Mouse (Mus musculus): ENCODE results near the gene Qtrt2.

Gene Qtrt2

GRCm38 (mm10) chr16:43926341-43926859, at the start of gene Qtrt2:
Qtrt2 (minus strand) TSS chr16:43926809.
- DNase-seq = no peak

DNA sequence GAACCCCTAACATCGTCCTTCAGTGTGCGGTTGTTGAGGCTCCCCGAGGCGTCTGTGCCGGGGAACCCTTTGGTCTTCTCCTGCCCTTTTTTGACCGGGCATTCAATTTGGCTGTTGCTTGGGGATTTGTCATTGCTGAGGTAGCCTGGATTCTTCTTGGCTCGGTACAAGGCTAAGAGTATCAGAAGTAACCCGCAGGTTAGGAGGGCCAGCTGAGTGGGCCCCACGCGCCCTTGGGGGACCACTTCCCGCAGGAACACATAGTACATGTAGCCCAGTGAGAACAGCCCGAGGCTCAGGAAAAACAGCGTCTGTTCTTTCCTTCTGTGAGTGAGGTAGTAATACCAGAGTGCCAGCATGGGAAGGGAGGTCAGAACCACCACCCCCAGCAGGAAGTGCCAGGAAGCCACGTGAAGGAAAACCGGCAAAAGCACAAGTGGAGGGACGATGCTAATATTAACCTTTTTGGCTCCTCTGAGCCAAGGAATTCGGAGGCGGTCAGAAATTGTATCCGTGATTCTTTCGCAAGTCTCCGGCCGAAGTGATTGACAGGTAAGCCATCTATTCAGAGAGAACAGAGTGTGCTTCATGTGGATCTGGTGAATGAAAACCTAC, 47.1 kb upstream of the Qtrt2 start:
- DNase-seq = no peak

DNA sequence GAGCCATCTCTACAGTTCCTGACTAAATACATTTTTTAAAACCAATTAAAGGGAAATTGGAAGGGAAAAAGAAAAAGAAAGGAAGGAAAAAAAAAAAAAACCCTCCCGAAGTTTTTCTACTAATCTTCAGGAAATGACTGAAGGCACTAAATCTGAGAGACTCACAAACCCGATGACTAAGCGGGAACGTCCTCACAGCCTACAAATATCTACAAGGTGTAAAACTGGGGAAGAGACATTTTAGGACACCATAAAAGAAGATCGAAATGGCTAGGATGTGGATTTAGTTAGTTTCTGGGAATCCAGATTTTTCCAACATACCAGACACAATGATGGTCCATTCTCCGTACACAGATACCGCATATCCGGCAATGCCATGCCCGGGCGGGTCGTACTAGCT, 46.5 kb upstream of the Qtrt2 start:
- no peak for DNase-seq

DNA sequence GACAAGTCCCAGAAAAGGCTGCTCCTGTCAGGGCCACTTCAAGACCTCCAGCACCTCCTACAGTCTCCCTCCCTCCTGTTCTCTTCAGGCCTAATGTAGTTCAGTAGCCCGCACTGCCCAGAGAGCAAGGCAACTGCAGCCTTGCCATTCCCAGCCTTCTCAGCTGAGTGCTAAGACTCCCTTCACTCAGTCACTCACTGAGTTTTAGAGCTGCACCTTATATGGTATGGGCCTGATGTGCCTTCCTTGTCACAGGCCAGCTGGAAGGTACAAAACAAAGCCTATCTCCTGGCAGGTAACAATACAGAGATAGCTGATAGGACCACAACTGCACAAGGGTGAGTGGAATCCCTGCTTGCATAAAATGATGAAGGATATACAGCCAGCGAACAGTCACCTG, 45.8 kb upstream of the Qtrt2 start:
- no peak for DNase-seq

- DNase-seq = no peak
Observed at GRCm38 (mm10) chr16:43971741-43972140, 45.1 kb upstream of the Qtrt2 start.

DNA sequence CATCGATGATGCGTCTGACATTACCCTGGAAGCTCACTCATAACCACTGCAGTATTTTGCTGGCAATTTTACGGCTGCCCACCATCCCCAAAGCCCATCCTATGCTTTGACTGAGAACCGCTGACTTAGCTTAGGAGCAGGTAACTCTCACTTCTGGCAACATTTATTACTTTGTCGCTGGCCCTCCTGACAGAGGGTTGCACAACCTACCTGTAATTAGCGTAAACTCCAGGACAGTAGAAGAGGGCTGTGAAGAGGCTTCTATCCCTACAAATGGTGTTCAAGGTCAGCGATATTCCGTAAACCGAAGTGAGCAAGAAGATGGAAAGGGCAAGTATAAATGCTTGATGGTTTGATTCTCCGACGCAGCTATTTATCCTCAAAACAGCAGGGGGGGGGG, 44.6 kb upstream of the Qtrt2 start:
- DNase-seq = no peak

GRCm38 (mm10) chr16:43970426-43970825, 43.8 kb upstream of the Qtrt2 start:
- no peak for DNase-seq

- DNase-seq = peak; percentile 35
Observed at GRCm38 (mm10) chr16:43965781-43966389, 39.3 kb upstream of the Qtrt2 start.

- no peak for DNase-seq
Observed at GRCm38 (mm10) chr16:43963780-43964179, 37.2 kb upstream of the Qtrt2 start.

GRCm38 (mm10) chr16:43963291-43963690, 36.7 kb upstream of the Qtrt2 start:
- DNase-seq = no peak

DNA sequence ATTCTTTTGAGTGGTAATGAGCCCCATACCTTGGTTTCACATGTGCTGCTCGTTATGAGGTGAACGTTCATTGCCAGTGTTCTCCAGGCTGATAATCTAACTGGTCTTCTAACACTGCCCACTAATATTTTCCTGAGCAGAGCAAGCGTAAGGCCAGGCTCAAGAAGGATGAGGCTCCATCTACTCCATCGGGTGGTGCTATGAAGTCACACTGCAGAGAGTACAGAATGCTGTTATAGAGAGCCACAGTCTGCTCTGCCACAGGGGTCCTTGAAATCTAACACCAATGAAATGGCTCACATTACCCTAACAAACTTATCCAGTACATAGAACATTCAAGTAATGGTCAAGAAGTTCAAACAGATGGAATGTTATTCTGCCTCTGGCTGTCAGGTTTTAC, 31.4 kb upstream of the Qtrt2 start:
- no peak for DNase-seq

- DNase-seq = no peak
Observed at GRCm38 (mm10) chr16:43954913-43955312, 28.3 kb upstream of the Qtrt2 start.

DNA sequence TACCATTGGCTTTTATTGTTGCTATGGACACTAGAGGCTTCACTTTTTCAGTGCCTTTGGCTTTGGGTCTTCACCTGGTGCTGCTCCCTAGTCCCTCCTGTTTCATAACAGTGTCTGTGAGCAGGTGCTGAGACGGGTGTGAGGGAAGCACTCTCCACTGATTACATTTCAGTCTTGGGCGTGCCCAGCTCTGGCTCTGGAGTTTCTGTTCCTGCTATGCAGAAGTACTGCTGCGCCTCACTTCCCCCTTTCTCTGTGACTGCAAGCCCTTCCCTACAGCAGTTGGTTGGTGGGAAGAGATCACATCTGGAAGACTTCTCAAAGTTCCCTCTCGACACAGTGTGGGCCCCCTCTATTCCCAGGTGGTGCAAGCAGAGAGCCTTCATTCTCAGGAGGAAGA, 25.0 kb upstream of the Qtrt2 start:
- DNase-seq = peak; percentile 75

- DNase-seq = peak; percentile 34
Observed at GRCm38 (mm10) chr16:43945869-43946268, 19.3 kb upstream of the Qtrt2 start.

DNA sequence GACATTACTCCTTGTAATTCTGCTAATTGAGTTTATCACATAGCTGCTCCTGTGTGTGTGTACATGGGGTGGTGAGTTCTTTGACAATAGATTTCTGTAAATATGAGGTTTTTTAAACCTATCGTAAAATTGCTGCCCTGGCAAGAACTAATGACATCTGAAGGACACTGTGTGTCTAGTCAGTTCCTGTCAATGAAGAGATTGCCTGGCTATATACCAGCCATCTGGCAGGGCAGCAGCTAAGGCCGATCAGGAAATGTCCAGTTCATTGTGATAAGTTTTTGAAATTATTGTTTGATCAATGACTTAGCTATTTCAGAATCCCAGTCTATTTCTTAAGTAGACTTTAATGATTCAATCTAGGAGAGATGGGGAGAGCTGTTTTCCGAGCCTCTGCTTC, 18.7 kb upstream of the Qtrt2 start:
- DNase-seq = no peak

GRCm38 (mm10) chr16:43940846-43941245, 14.2 kb upstream of the Qtrt2 start:
- no peak for DNase-seq

GRCm38 (mm10) chr16:43935892-43936291, 9.3 kb upstream of the Qtrt2 start:
- DNase-seq = no peak

- DNase-seq = no peak
Observed at GRCm38 (mm10) chr16:43935367-43935766, 8.8 kb upstream of the Qtrt2 start.

- no peak for DNase-seq
Observed at GRCm38 (mm10) chr16:43934856-43935255, 8.2 kb upstream of the Qtrt2 start.

GRCm38 (mm10) chr16:43933041-43933440, 6.4 kb upstream of the Qtrt2 start:
- peak; percentile 47 for DNase-seq

DNA sequence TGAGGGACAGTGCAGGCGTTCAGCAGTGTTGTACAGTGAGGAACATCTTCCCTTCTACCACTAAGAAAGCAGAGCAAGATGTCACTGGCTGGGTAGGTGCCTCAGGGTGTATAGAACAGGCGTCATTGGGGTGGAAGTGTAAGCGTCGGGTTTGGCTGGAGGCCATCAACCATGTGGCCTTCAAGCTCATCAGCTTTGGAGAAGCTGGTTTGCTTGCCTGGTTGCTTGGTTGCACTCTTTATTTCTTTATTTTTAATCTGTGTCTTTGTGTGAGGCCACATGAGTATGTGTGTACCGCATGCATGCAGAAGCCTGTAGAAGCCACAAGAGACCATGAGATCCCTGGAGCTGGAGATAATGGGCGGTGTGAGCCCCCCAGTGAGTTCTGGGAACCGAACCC, 5.7 kb upstream of the Qtrt2 start:
- DNase-seq = no peak

DNA sequence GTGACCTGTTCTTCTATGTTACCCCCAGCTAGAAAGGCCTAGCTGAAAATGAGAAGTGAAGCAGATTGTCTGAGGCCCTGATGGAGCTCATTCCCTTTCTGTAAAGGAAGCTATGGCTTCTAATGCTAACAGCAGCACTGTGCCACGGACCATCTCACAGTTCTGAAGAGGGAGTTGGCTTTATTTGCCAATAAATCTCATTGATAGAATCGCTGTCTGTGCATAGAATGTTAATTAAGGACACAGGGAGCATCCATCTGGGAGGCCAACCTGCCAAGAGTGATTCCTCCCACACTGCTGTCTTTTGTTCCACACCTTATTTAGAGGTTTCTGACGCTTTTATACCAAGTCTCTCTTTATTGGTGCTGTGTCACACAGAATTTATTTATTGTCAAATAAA, 4.9 kb upstream of the Qtrt2 start:
- DNase-seq = no peak

DNA sequence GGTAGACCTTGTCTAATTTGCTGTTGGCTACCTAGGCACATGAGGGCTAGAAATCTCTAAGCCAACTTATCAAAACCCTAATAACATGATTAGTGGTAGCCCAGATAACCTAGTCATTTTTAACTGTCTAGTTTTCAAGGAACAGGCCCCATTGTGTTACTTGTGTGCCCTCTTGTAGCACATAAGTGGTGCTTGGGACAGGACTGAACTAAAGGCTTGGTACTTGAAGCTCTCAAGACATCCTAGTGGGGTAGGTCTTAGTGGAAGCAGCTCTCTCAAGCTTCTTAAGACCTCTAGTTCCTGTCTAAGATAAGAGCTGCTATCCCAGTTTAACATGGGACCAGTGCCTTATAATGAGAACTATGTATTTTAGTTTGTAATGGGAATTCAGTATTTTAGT, 4.0 kb upstream of the Qtrt2 start:
- peak; percentile 51 for DNase-seq

GRCm38 (mm10) chr16:43925846-43926245, 763 bp downstream of the Qtrt2 start:
- DNase-seq = no peak

DNA sequence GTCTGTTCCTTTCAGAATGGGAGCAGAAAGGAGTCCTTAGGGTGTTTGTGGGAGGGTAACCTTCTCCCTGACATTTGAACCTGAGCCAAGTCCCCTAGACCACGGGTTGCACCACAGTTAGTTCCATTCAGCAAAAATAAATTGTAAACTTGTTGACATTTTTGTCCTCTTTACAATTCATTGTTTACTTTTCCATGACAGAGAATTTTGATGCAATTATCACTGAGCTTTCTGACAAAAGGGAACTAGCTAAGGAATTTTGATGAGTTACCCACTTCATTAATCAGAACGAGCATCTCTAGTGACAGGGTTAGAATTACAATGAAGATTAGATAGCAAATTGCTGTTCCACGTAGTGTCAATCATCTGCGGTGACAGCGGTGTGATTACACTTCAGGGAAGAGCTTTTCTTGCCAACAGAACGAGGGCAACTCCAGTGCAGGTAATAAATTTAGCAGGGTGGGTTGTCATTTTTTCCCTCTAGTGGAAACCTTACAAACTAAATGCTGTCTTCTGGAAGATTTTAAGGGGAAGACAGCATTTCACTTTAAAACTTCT, 1.5 kb downstream of the Qtrt2 start:
- DNase-seq = no peak

Data from lung, postnatal 36 days (tissue).